Mouse (Mus musculus) erythroblast, embryonic 14.5 days (primary cell): ENCODE results near the gene Agmo.

ENCODE experiments used
- GATA1 ChIP-seq: IDR thresholded peaks from 2 replicates; pipeline ENCODE4 v1.6.1; 2012; ENCODE audit warnings: low read length, inconsistent platforms, mixed read lengths
- TAL1 ChIP-seq: IDR thresholded peaks from 3 replicates; pipeline ENCODE4 v1.6.1; 2012; ENCODE audit warnings: low read length, inconsistent platforms, mixed read lengths

- TF ChIP-seq GATA1, result no peak
- TF ChIP-seq TAL1, result no peak
Measured at GRCm38 (mm10) chr12:37450366-37451156, 209.1 kb downstream of the Agmo start.
